Mouse (Mus musculus) embryonic facial prominence, embryonic 14.5 days (tissue): ENCODE measurements at regions not wholly inside any gene's neighbourhood (a gene's known extent, or its start where the extent isn't known, plus 50 kb on each side); places are given as distances from the start of the nearest gene placed in this dataset.

Experiments
- ATAC-seq: fragments of 200-750 bp; cut with Nextera tagmentation; 2 replicates; pipeline ENCODE4 v1.8.0; 2017; ENCODE audit warnings: low read depth, moderate number of reproducible peaks, moderate TSS enrichment
- DNase-seq: peaks from one replicate; pipeline ENCODE4 v3.0.0-alpha.2; 2015; ENCODE audit warnings: low spot score
- H3K27ac ChIP-seq: fragments of 300-500 bp; sonication (generic); replicated peaks from 2 replicates; pipeline ENCODE4 v1.5.1; 2014; ENCODE audit warnings: low read depth, mild to moderate bottlenecking, low read length, moderate library complexity
- H3K27me3 ChIP-seq: fragments of 300-500 bp; sonication (generic); replicated peaks from 2 replicates; pipeline ENCODE4 v1.6.1; 2014; ENCODE audit warnings: low read length; ENCODE audit not compliant: control insufficient read depth, insufficient read depth
- H3K36me3 ChIP-seq: fragments of 300-500 bp; sonication (generic); 2 replicates; pipeline ENCODE4 v1.6.1; 2014; ENCODE audit warnings: low read length, mixed read lengths; ENCODE audit not compliant: control insufficient read depth, insufficient read depth
- H3K4me1 ChIP-seq: fragments of 300-500 bp; sonication (generic); 2 replicates; pipeline ENCODE4 v1.6.1; 2014; ENCODE audit warnings: antibody characterized with exemption, low read length; ENCODE audit not compliant: control insufficient read depth, insufficient read depth
- H3K4me2 ChIP-seq: fragments of 300-500 bp; sonication (generic); 2 replicates; pipeline ENCODE4 v1.6.1; 2014; ENCODE audit warnings: low read depth, mild to moderate bottlenecking, low read length, moderate library complexity, mixed read lengths
- H3K4me3 ChIP-seq: fragments of 300-500 bp; sonication (generic); 2 replicates; pipeline ENCODE4 v1.5.1; 2014; ENCODE audit warnings: low read depth, mild to moderate bottlenecking, low read length
- H3K9ac ChIP-seq: fragments of 300-500 bp; sonication (generic); 2 replicates; pipeline ENCODE4 v1.6.1; 2014; ENCODE audit warnings: low read depth, mild to moderate bottlenecking, low read length, moderate library complexity, mixed read lengths
- H3K9me3 ChIP-seq: fragments of 300-500 bp; sonication (generic); 2 replicates; pipeline ENCODE4 v1.6.1; 2016; ENCODE audit warnings: low read length; ENCODE audit not compliant: control insufficient read depth
- WGBS: fragments of 180-500 bp; shearing (Covaris S2); extraction: QIAGEN DNeasy Blood & Tissue Kit; methylation state at CpG from one replicate; pipeline ENCODE4 v1.1.7; 2014; 5-methylcytosine and 5-hydroxymethylcytosine counted together

- Histone ChIP-seq H3K4me3 (no peak overlapping the region), H3K4me2 (no peak overlapping the region), H3K27me3 (peaks cover 4% of the 10 kb centered on the region; the same call in 1 of the 2 replicates), H3K36me3 (no peaks in the 10 kb centered on the region), H3K4me1 (no peaks in the 10 kb centered on the region), H3K9me3 (no peaks in the 10 kb centered on the region), H3K9ac (no peak overlapping the region), H3K27ac (no peak overlapping the region)
- 73% methylated on average over 3 of the region's 3 CpGs for WGBS
- no peak for DNase-seq
- ATAC-seq: no peak
These were observed 200.1 kb upstream of the Egfl6 start for GRCm38 (mm10) chrX:166785615-166786014.

- 87% methylated on average over 2 of the region's 2 CpGs for WGBS
- Histone ChIP-seq H3K4me3 (no peak overlapping the region), H3K9ac (no peak overlapping the region), H3K27ac (no peak overlapping the region), H3K9me3 (no peaks in the 10 kb centered on the region), H3K36me3 (no peaks in the 10 kb centered on the region), H3K27me3 (0 out of 2 replicates have a peak, but pooled peaks cover 4% of the 10 kb centered on the region), H3K4me1 (no peaks in the 10 kb centered on the region), H3K4me2 (no peak overlapping the region)
- ATAC-seq (no peak), DNase-seq (no peak)
These were observed 197.9 kb upstream of the Egfl6 start for GRCm38 (mm10) chrX:166783377-166783776.

- DNase-seq (peak; percentile 17), ATAC-seq (peak; percentile 74)
- no peak overlapping the region for H3K27ac ChIP-seq
- H3K4me1 ChIP-seq: no peaks in the 10 kb centered on the region
- peaks cover 4% of the 10 kb centered on the region for H3K27me3 ChIP-seq
- H3K9ac ChIP-seq: no peak overlapping the region
- H3K36me3 ChIP-seq: no peaks in the 10 kb centered on the region
- no peak overlapping the region for H3K4me2 ChIP-seq
- H3K4me3 ChIP-seq: no peak overlapping the region
- 74% methylated on average over 6 of the region's 6 CpGs for WGBS
- no peaks in the 10 kb centered on the region for H3K9me3 ChIP-seq
These were observed 194.0 kb upstream of the Egfl6 start for GRCm38 (mm10) chrX:166779334-166780092.

GRCm38 (mm10) chrX:166773408-166773854 is 187.9 kb upstream of the Egfl6 start:
- Histone ChIP-seq H3K4me2 (no peak overlapping the region), H3K4me3 (no peak overlapping the region), H3K9ac (no peak overlapping the region), H3K4me1 (no peaks in the 10 kb centered on the region), H3K36me3 (no peaks in the 10 kb centered on the region), H3K27me3 (peaks cover 7% of the 10 kb centered on the region), H3K27ac (no peak overlapping the region), H3K9me3 (no peaks in the 10 kb centered on the region)
- ATAC-seq (no peak), DNase-seq (peak; percentile 9)
- WGBS: 17% methylated on average over 6 of the region's 6 CpGs

GRCm38 (mm10) chrX:166766991-166767390 is 181.5 kb upstream of the Egfl6 start:
- Histone ChIP-seq H3K4me1 (no peaks in the 10 kb centered on the region), H3K9me3 (no peaks in the 10 kb centered on the region), H3K4me3 (no peak overlapping the region), H3K9ac (no peak overlapping the region), H3K36me3 (no peaks in the 10 kb centered on the region), H3K27me3 (peaks cover 11% of the 10 kb centered on the region; the same call in 1 of the 2 replicates), H3K4me2 (no peak overlapping the region), H3K27ac (no peak overlapping the region)
- DNase-seq: no peak
- WGBS: 78% methylated on average over 6 of the region's 6 CpGs
- no peak for ATAC-seq

DNA sequence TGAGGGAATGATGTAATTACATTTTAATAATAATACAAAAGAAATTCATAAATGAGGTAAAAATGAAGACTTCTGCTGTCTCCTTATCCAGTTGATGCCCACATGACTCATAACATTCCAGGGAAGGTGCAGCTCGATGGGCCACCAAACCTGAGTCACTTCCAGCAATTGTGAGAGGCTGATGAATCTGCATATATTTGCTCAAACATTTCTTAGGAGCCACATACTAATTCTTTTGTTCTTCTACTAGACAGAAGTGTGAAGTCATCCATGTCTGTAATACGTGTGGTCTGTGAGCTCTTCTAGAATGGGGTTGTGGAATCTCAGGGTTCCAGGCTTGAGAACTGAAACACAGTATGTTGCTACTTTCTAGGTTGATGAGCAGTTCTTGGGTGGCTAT is 180.1 kb upstream of the Egfl6 start:
- peaks cover 11% of the 10 kb centered on the region; the same call in 1 of the 2 replicates for H3K27me3 ChIP-seq
- no peak overlapping the region for H3K9ac ChIP-seq
- no peaks in the 10 kb centered on the region for H3K9me3 ChIP-seq
- WGBS: 73% methylated on average over 2 of the region's 2 CpGs
- no peaks in the 10 kb centered on the region for H3K4me1 ChIP-seq
- no peak for ATAC-seq
- H3K36me3 ChIP-seq: no peaks in the 10 kb centered on the region
- H3K4me2 ChIP-seq: no peak overlapping the region
- DNase-seq: no peak
- H3K27ac ChIP-seq: no peak overlapping the region
- no peak overlapping the region for H3K4me3 ChIP-seq

- ATAC-seq: no peak
- 90% methylated on average over 2 of the region's 2 CpGs for WGBS
These were observed 176.6 kb upstream of the Egfl6 start for GRCm38 (mm10) chrX:166762098-166762497.

GRCm38 (mm10) chrX:166757152-166757551 is 171.6 kb upstream of the Egfl6 start:
- no peaks in the 10 kb centered on the region for H3K36me3 ChIP-seq
- whole genome bisulfite sequencing: 60% methylated on average over 1 of the region's 1 CpGs
- no peak for ATAC-seq

More at GRCm38 (mm10) chrX:166762098-166762497, 176.6 kb upstream of the Egfl6 start:
- Histone ChIP-seq H3K4me2 (no peak overlapping the region), H3K9ac (no peak overlapping the region), H3K9me3 (no peaks in the 10 kb centered on the region), H3K27me3 (peaks cover 12% of the 10 kb centered on the region; the same call in 1 of the 2 replicates), H3K4me1 (no peaks in the 10 kb centered on the region), H3K36me3 (no peaks in the 10 kb centered on the region), H3K4me3 (no peak overlapping the region), H3K27ac (no peak overlapping the region)
- DNase-seq: no peak

More at GRCm38 (mm10) chrX:166757152-166757551, 171.6 kb upstream of the Egfl6 start:
- H3K27me3 ChIP-seq: peaks cover 10% of the 10 kb centered on the region
- H3K4me2 ChIP-seq: no peak overlapping the region
- no peaks in the 10 kb centered on the region for H3K9me3 ChIP-seq
- no peak overlapping the region for H3K27ac ChIP-seq
- no peak overlapping the region for H3K9ac ChIP-seq
- no peak overlapping the region for H3K4me3 ChIP-seq
- DNase-seq: no peak
- no peaks in the 10 kb centered on the region for H3K4me1 ChIP-seq
